ENCODE assay signal across 8 mouse cellular contexts in the genomic region with DNA sequence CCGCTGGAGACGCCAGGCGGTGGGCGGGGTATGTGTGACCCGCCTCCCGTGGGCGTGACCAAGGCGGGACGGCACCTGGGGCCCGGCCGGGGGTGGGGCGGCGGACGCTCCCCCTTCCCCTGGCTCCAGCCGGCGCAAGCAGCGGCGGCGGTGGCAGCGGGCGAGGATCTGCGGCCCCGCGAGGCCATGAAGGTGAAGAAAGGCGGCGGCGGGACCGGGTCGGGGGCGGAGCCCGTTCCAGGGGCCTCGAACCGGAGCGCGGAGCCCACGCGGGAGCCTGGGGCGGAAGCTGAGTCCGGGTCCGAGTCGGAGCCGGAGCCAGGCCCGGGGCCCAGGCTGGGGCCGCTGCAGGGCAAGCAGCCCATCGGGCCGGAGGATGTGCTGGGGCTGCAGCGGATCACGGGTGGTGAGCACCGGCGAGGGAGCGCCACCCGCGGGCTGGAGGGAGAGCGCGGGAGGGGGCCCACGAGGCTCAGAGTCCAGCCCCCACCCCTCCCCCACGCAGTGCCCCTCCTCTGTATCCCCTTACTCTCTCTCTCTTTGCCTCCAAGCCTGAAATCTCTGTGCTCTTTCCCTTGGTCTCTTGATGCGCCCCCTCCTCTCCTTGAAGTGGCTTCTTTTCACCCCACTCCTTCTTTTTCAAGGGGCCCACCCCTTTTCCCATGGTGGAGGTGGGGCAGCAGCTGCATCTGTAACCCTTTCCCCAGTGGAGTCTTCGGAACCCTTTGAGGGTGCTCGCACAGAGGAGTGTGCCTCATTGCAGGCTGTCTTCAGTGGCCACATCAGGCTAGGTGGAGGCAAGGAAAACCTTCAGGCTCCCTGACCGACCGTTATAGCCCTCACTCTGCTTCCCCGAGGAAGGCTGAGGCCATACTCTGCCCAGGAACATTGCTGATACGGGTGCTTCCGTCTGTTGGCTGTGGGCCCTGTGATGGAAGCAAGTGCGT. TPM values are rescaled to one million over a fixed set of nuclear protein-coding genes. Genes with fewer than 3 reads are reported as not detected.
DNase-seq lines count a peak whose midpoint lies in the region; ATAC-seq and TF ChIP-seq lines count a peak whose summit lies in the region.

A gene (plus strand): TSS at position 102 of the 947 bp plus-strand sequence.

- peak; percentile 38 for ATAC-seq in granulocyte monocyte progenitor cell, adult 5-6 weeks (replicated peaks; ENCODE audit: poor library complexity, severe bottlenecking)
- ATAC-seq in intestine, postnatal 0 days: peak; percentile 68
- peak; percentile 85 for ATAC-seq in midbrain, embryonic 11.5 days (ENCODE audit: low FRiP score)

- H3K9ac ChIP-seq in intestine, postnatal 0 days (ENCODE audit: low read depth, low read length): peak within 1 kb of the TSS; percentile 79
- H3K9ac ChIP-seq in midbrain, embryonic 11.5 days (ENCODE audit: low read length): peak within 1 kb of the TSS; percentile 96

- 3% methylated on average over 63 of the region's 66 CpGs for WGBS in intestine, postnatal 0 days
- 2% methylated on average over 64 of the region's 66 CpGs for WGBS in limb, embryonic 10.5 days
- 2% methylated on average over 65 of the region's 66 CpGs for WGBS in midbrain, embryonic 11.5 days

- H3K4me3 ChIP-seq in intestine, postnatal 0 days (ENCODE audit: low read depth, low read length): peak within 1 kb of the TSS; percentile 74
- H3K4me3 ChIP-seq in limb, embryonic 10.5 days: peak within 1 kb of the TSS; percentile 96
- peak within 1 kb of the TSS; percentile 85 for H3K4me3 ChIP-seq in midbrain, embryonic 11.5 days (ENCODE audit: low read depth, low read length)

- 0 out of 2 replicates have a peak within 1 kb of the TSS, but pooled peaks have one; percentile 50 for H3K27ac ChIP-seq in intestine, postnatal 0 days (ENCODE audit: low read depth, low read length)
- peak within 1 kb of the TSS; percentile 98 for H3K27ac ChIP-seq in limb, embryonic 10.5 days
- H3K27ac ChIP-seq in midbrain, embryonic 11.5 days (ENCODE audit: low read depth, low read length): peak within 1 kb of the TSS; percentile 76

- peak; percentile 27; the same call in 1 of the 2 replicates for TF ChIP-seq CTCF in intestine, postnatal 0 days (IDR thresholded peaks at IDR 0.05; ENCODE audit: low read depth)

- H3K4me1 ChIP-seq in intestine, postnatal 0 days (replicated peaks; ENCODE audit: control insufficient read depth, insufficient read depth, low read length): peaks cover 12% of the 10 kb centered on the region; the same call in 1 of the 2 replicates
- peaks cover 45% of the 10 kb centered on the region for H3K4me1 ChIP-seq in limb, embryonic 10.5 days
- peaks cover 9% of the 10 kb centered on the region for H3K4me1 ChIP-seq in midbrain, embryonic 11.5 days (ENCODE audit: control insufficient read depth, insufficient read depth, low read length)

- H3K36me3 ChIP-seq in intestine, postnatal 0 days (ENCODE audit: control insufficient read depth, insufficient read depth): peaks cover 28% of the 10 kb centered on the region
- peaks cover 59% of the 10 kb centered on the region for H3K36me3 ChIP-seq in limb, embryonic 10.5 days
- no peaks in the 10 kb centered on the region; the same call in 1 of the 2 replicates for H3K36me3 ChIP-seq in midbrain, embryonic 11.5 days (ENCODE audit: control insufficient read depth, insufficient read depth, low read length)

- peak within 1 kb of the TSS; percentile 100 for H3K4me2 ChIP-seq in intestine, postnatal 0 days (replicated peaks; ENCODE audit: low read depth)
- H3K4me2 ChIP-seq in midbrain, embryonic 11.5 days: peak within 1 kb of the TSS; percentile 87

- peak; percentile 71 to 79 for DNase-seq in urinary bladder, adult 18-20 months (ENCODE audit: low spot score in 2 of 2)
- no peak for DNase-seq in urinary bladder, postnatal 10 days (ENCODE audit: low spot score)
- DNase-seq in embryo, embryonic 11 days: peak; percentile 93
- DNase-seq in limb, embryonic 10.5 days (ENCODE audit: low spot score): peak; percentile 89
- DNase-seq in midbrain, embryonic 11.5 days (ENCODE audit: low spot score, missing footprints): peak; percentile 94
- DNase-seq in right cerebral cortex, postnatal 4 days: peak; percentile 75

- no peaks in the 10 kb centered on the region for H3K27me3 ChIP-seq in intestine, postnatal 0 days (replicated peaks; ENCODE audit: control insufficient read depth, insufficient read depth, low read length)
- H3K27me3 ChIP-seq in limb, embryonic 10.5 days (ENCODE audit: low read depth, poor library complexity, severe bottlenecking): no peaks in the 10 kb centered on the region
- no peaks in the 10 kb centered on the region for H3K27me3 ChIP-seq in midbrain, embryonic 11.5 days (ENCODE audit: control insufficient read depth, insufficient read depth, low read length)

- no peaks in the 10 kb centered on the region for H3K9me3 ChIP-seq in intestine, postnatal 0 days (ENCODE audit: control insufficient read depth)
- no peaks in the 10 kb centered on the region for H3K9me3 ChIP-seq in limb, embryonic 10.5 days (replicated peaks)
- H3K9me3 ChIP-seq in midbrain, embryonic 11.5 days (ENCODE audit: control insufficient read depth, low read length): no peaks in the 10 kb centered on the region

RNA-seq across cellular contexts. Expression of the gene that starts here (rescaled TPM):
- 24.0 and 41.0 TPM in 2 replicates for total RNA-seq in granulocyte monocyte progenitor cell, adult 5-6 weeks (2014; fragmentation: Nextera tagmentation)
- 11.9 and 18.5 TPM in 2 replicates for total RNA-seq in granulocyte monocyte progenitor cell, adult 5-6 weeks (2017)
- polyA plus RNA-seq in intestine, postnatal 0 days (2015; fragmentation: Nextera tagmentation; extraction: Ambion mirVana): 26.9 and 28.4 TPM in 2 replicates
- 77.9 and 83.0 TPM in 2 replicates for polyA plus RNA-seq in limb, embryonic 10.5 days (2016; fragmentation: Nextera tagmentation; extraction: Ambion mirVana)
- polyA plus RNA-seq in midbrain, embryonic 11.5 days (2014; fragmentation: Nextera tagmentation; extraction: Ambion mirVana): 63.4 and 71.7 TPM in 2 replicates
